Mouse (Mus musculus) cerebellum, postnatal 4 days (tissue): ENCODE data around the gene Cramp1l.
"Not testable (repeated sequence)": the region's sequence is repeated elsewhere in the genome, so short reads cannot be mapped to it uniquely, and the experiment has no call there.

ENCODE experiments used
- DNase-seq, 2 experiments: peaks; one replicate each; pipeline ENCODE4 v3.0.0; 2022; ENCODE audit warnings: low spot score in 2 of 2, mixed read lengths in 1 of 2

The Cramp1l gene

GRCm38 (mm10) chr17:24959371-24959770 is 56.2 kb downstream of the Cramp1l start:
- DNase-seq: no peak

DNA sequence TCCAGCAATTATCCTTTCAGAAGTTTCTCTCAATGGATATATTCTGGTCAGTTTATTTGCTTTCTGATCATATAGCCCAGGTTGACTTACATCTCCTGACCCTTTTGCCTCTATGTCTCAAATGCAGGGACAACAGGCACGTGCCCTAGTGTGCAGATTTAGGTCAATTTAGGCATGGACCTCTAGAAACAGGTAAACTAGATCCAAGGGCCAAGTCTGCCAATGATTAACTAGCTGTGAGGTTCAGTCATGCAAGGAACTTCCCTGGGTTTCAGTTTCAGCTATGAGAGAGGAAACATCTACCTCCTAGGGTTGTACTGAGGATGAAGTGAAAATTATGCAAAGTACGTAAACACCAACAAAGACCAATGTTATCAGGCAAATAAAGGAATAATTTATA is 62.3 kb downstream of the Cramp1l start:
- DNase-seq: no peak

DNA sequence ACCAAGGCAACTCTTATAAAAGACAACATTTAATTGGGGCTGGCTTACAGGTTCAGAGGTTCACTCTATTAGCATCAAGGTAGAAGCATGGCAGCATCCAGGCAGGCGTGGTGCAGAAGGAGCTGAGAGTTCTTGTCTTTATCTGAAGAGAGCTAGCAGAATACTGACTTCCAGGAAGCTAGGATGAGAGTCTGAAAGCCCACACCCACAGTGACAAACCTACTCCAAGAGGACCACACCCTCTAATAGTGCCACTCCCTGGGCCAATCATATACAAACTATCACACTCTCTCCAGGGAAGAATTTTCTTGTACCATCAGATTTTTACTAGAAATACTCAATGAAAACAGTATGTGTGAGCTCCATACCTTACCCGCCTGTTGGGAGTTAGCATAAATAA is 64.9 kb downstream of the Cramp1l start:
- no peak for DNase-seq

DNA sequence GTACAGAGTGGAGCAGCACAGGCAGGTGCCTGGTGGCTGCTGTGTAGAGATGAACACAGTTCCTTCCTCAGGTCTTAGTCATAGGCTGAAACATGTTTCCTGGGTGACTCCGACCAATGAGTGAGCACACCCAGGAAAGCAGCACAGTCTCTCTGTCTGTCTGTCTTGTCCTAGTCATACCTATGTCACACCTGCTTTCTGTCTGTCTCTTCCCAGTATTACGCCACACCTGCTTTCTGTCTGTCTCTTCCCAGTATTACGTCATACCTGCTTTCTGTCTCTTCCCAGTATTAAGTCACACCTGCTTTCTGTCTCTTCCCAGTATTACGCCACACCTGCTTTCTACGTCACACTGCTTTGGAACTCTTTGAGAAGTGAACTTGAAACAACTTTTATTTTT is 67.4 kb downstream of the Cramp1l start:
- no peak for DNase-seq

DNA sequence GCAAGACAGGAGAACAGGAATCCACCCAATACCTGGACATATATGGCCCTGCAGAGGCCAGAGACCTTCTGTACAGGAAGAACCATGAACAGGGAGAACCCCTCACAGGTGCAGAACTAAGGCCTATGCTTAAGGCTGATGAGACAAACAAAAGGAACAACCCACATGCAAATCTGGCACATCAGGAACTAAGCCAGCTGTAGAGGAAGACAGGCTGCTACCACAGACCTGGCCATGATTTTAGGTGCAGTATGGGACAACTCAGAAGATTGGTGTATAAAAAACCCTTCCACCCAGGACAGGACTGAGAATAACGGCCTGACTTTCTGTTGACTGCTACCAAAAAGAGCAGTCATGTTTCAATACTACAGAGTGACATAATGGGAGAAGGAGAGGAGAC is 72.0 kb downstream of the Cramp1l start:
- not testable (repeated sequence) for DNase-seq

- DNase-seq: no peak
Measured at GRCm38 (mm10) chr17:24943036-24943435, 72.6 kb downstream of the Cramp1l start.

DNA sequence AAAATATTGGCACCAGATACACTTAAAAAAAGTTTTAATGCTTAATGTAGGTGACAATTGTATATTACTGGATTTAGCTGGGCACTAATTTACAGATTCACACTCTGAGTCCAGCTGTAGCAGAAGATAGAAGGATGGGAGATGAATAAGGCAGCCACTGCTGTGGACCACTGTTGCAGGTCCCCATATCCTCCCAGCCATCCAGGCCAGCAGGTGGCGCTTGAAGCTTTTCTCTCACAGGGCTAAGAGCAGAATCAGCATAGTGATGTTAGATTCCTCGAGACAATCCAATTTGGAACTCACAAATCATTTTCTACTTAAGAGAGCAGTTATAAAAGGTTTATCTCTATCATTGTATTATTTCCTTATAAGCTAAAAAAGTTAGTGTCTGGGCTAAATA is 73.1 kb downstream of the Cramp1l start:
- peak in 1 of 2 experiments; percentile 32 for DNase-seq

DNA sequence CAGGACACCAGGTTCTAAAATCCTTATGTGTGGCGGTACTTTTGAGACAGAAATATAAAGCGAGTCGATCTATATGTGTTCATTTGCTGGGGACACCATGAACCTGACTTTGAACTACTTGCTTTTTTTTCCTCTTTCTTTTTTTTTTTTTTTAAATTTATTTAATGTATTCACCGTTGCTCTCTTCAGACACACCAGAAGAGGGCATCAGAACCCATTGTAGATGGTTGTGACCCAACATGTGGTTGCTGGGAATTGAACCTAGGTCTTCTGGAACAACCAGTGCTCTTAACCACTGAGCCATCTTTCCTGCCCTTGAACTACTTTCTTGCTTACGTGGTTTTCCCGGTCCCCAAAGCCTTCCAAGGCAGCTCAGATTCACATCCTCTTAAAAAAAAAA is 78.3 kb downstream of the Cramp1l start:
- DNase-seq: no peak

GRCm38 (mm10) chr17:24936259-24937237 is 79.0 kb downstream of the Cramp1l start, which contains the start of gene Mapk8ip3:
Gene Mapk8ip3 (minus strand): TSS chr17:24936977.
- peak; percentile 87 to 95 for DNase-seq

DNA sequence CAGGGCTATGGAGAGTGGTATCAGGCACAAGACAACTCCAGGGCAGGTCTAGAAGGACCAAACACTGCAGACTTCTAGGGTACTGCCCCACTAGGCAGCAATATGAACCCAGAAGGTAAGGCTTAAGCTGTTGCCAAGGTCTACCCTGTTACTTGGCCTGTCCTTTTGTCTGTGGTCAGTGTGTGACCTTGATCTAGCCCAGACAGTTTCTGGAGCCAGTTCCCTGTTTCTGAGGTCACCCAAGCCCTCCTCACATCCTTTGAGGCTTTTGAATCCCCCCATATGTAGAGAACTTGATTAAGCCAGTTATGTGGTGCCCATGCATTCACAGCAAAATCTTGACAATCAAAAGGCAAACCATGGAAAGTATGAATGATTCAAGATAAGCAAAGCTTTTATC is 79.9 kb downstream of the Cramp1l start:
- DNase-seq: no peak

- no peak for DNase-seq
Measured at GRCm38 (mm10) chr17:24934926-24935325, 80.7 kb downstream of the Cramp1l start.

- DNase-seq: no peak
Measured at GRCm38 (mm10) chr17:24933163-24933562, 82.4 kb downstream of the Cramp1l start.

- no peak for DNase-seq
Measured at GRCm38 (mm10) chr17:24932431-24932830, 83.2 kb downstream of the Cramp1l start.

GRCm38 (mm10) chr17:24929506-24929905 is 86.1 kb downstream of the Cramp1l start:
- DNase-seq: no peak

DNA sequence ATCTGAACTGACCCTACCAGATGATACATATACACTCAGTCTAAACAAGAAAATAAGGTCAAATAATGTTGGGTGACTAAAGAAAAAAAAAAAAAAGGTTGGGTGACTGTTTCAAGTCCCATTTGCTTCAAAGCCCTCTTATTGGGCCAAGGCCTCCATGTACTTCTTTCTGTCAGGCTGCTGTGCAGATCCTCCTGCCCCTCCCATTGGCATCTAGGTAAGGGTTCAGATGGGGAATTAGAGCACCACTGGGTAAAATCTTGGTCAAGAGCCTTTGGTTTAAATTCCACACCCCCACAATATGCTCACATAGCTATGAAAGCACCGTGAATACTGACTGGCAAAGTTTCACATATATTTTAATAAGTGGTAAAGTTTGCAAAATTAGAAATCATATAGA is 92.3 kb downstream of the Cramp1l start:
- DNase-seq: no peak

GRCm38 (mm10) chr17:24913984-24914383 is 101.6 kb downstream of the Cramp1l start:
- DNase-seq: no peak
